Mouse (Mus musculus): Measurements from ENCODE around the gene Rapgef4.

- TF ChIP-seq CTCF (IDR thresholded peaks at IDR 0.05; ENCODE audit: borderline replicate concordance, insufficient read depth, low read depth, low read length) = no peak
- no peak for TF ChIP-seq POLR2A (IDR thresholded peaks at IDR 0.05; ENCODE audit: borderline replicate concordance, insufficient read depth, low read length)
Measured at GRCm38 (mm10) chr2:72155102-72155773, 174.2 kb downstream of the Rapgef4 start.
